Mouse (Mus musculus) natural killer cell, adult 2 months (primary cell): Measurements from ENCODE around the gene Exosc10.

ENCODE experiments used
- DNase-seq, 2 experiments: peaks; one replicate each; pipeline ENCODE4 v3.0.0; 2022; ENCODE audit warnings: low spot score in 2 of 2

The Exosc10 gene

DNA sequence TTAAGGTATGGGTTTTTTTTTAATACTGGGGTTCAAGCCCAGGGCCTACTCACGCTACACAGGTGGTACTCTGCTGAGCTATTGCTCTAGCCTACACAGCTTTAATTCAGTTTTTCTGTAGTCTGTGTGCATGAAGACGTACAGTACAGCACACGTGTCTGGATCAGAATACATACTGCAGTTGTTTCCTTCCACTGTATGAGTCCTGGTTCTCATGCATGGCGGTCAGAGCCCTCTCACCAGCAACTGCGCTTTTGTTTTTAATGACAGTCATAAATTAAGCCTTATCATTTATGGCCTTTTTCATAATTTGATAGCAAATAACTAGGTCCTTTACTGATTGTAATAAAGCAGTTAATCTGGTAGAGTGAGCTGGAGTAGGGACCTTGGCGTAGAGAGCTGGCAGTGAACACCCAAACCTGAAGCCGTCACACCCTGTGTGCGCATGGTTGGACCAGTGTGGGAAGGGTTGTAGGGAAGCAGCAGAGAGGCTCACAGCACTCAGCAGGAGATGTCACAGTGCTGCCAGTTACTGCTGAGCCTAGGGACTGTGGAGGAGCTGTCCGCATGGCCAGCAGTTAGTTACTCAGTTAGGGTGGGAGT is 12.6 kb downstream of the Exosc10 start:
- no peak for DNase-seq

- DNase-seq, result no peak
Observed at GRCm38 (mm10) chr4:148573222-148573621, 15.0 kb downstream of the Exosc10 start.

- no peak for DNase-seq
Observed at GRCm38 (mm10) chr4:148580765-148581164, 22.5 kb downstream of the Exosc10 start.

- no peak for DNase-seq
Observed at GRCm38 (mm10) chr4:148581422-148581821, 23.2 kb downstream of the Exosc10 start.

GRCm38 (mm10) chr4:148583257-148583656 is 25.0 kb downstream of the Exosc10 start:
- DNase-seq, result no peak

DNA sequence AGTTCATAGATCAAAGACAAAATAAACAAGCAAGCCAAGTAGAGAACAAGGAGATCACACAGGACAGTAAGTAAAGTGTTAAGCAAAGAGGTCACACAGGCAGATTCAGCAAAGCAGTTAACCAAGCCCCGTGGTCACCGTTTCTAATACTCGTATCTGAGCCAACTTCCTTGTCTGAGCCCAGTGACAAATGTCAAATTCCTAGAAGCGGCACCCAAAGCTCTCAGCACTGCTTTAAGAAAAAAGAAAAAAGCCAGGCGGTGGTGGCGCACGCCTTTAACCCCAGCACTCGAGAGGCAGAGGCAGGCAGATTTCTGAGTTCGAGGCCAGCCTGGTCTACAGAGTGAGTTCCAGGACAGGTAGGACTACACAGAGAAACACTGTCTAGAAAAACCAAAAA is 28.4 kb downstream of the Exosc10 start:
- no peak for DNase-seq

DNA sequence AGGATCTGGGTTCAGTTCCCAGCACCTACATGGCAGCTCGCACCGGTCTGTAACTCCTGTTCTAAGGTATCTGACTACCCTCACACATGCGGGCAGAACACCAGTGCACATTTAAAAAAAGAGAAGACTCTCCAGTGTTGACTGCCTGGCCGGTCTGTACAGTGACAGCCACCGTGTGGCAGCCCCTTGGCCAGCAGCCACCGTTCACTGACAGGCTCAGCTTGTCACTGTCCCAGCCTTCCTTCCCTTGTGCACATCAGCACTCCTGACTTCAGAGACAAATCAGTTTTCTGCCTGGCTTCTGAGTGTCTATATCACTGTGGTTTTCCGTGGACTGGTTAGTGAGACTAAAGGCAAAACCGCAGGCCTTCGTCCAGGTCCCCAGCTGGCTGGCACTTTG is 30.6 kb downstream of the Exosc10 start:
- DNase-seq, result no peak

DNA sequence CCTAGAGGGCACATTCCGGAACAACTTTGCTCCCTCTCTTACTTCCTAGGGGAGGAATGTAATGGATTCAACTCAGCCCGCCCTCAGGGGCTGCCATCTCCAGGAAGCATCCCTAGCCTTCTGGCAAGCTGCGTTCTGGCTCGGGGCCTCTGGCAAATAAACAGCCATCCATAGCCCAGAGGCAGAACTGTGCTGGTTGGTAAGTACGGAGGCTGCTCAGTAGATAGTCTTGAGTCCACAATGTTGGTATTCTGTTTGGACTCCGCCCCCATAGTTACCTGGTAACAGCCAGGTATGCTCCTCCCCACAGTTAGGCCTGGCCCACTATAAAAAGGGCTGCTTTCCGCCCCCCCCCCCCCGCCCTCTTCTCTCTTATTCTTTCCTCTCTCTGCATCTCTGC is 31.3 kb downstream of the Exosc10 start:
- DNase-seq, result no peak

GRCm38 (mm10) chr4:148590421-148591170 is 32.4 kb downstream of the Exosc10 start:
- DNase-seq, result no peak

GRCm38 (mm10) chr4:148591171-148591630 is 33.0 kb downstream of the Exosc10 start, which contains the start of gene Srm:
TSS of gene Srm (plus strand) at chr4:148591503.
- DNase-seq, result peak; percentile 91 to 94

DNA sequence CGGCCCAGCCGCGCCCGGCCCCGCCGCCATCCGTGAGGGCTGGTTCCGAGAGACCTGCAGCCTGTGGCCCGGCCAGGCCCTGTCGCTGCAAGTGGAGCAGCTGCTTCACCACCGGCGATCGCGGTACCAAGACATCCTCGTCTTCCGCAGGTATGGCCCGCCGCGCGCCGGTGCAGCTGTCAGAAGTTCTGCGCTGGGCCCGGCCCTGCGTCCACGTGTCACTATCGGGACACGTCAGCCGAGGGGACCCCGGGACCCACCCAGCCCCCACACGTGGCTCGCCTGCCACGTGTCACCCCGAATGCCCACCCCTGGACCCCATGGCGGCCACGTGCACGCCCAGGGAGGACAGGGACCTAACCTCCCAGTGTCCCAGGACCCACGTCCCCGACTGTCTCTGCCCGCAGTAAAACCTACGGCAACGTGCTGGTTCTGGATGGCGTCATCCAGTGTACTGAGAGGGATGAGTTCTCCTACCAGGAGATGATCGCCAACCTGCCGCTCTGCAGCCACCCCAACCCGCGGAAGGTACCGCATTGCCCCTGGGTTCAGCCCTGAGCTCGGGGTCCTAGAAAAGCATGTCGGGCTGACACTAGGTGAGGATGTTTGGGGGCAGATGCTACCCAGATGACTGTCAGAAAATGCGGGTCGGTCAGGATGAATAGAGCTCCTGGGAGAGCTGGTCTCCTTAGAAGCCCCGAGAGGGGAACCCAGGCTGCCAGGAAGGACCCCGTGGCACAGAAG is 33.6 kb downstream of the Exosc10 start:
- DNase-seq, result no peak

- DNase-seq, result no peak
Observed at GRCm38 (mm10) chr4:148593996-148594395, 35.8 kb downstream of the Exosc10 start.

DNA sequence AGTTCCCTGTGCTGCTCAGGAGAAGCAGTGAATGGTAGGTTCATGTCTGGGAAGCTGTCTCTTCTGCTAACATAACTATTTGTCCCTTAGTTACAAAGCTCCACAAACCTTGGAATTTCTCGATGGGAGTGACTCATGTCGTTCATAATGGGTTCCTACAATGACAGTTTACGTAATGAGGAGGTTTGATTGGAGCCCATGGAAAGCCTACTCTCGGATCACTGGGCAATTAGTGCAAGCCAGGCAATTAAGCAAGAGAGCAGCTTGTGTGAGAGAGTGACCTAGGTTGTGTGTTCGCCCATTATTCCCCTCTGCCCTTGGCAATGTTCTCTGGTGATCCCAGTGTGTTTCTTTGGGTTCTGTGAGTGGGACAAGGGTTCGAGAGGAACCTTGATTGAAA is 37.7 kb downstream of the Exosc10 start:
- DNase-seq, result no peak

DNA sequence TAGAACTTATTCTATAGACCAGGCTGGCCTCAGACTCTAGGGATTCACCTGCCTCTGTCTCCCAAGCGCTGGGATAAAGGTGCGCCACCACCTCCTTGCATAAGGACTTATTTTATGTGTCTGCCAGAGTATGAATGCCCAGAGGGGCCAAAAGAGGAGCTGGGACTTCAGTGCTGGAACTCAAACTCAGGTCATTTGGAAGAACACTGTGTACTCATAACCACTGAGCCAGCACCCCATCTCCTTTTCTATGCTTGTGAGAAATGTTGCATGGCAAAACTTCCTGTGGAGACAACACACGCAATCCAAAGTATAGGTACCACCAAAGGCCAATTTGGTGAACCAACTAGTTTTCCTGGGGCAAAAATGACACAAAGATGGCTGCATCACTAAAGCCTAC is 38.5 kb downstream of the Exosc10 start:
- no peak for DNase-seq

DNA sequence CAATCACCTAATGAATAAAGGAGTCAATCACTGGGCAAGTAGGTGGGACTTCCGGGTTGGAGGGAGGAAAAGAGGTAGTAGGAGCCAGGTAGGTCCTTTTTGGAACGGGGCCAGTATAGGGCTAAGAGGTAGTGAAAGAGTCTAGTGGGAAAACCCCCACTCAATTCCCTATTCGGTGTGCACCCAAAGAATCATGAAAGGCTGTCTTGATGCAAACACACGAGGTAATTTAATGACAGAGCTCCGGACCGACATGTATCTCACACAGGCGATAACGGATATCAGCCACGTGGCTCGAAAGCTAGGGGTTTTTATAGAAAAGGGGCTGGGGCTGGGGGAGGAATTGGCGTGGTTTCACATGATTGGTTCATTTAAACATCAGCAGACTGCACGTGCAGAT is 40.6 kb downstream of the Exosc10 start:
- DNase-seq, result no peak

DNA sequence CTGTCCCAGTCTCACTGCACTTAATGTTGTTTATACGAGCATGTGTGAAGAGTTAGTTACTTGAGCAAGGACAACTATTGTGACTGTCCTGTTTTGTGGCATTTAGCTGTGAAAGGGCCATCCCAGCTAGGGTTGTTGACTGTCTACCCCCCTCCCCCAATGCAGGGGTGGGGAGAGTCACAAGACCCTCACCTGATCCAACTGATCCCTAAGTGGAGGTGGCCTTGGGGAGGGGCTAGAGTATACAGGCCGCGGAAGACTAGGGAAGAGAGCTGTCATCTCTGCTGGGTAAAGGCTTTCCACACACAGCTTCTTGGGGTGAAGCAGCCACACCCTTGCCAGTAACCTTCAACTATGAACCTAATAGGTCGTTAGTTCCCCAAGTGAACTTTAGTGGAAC is 42.1 kb downstream of the Exosc10 start:
- DNase-seq, result no peak

GRCm38 (mm10) chr4:148601871-148602270 is 43.6 kb downstream of the Exosc10 start:
- no peak for DNase-seq

DNA sequence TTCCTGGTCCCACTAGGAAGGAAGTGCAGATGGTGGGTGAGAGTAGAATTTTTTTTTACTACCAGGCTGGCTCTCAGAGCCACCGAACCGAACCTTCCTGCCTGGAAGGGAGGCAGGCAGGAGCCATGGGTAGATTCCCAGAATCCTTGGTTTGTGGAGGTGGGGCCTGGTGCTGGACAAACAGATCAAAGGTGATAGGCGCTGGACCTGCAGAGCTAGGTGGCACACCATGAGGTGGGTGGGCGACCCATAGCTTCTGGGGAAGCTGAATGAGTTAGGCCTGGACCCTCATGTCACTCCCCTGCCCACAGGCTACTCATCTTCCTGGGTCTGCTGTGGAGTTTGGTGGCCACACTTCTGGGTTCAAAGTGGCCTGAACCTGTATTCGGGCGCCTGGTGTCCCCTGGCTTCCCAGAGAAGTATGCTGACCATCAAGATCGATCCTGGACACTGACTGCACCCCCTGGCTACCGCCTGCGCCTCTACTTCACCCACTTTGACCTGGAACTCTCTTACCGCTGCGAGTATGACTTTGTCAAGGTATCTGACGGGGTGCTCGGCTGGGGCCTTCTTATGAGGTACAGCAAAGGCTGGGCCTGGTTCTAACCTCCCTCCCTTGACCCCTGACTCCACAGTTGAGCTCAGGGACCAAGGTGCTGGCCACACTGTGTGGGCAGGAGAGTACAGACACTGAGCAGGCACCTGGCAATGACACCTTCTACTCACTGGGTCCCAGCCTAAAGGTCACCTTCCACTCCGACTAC is 44.3 kb downstream of the Exosc10 start, which contains the start of gene Masp2:
TSS of gene Masp2 (plus strand) at position 198 of the 764 bp plus-strand sequence.
- DNase-seq, result no peak

GRCm38 (mm10) chr4:148603376-148604139 is 45.3 kb downstream of the Exosc10 start:
- no peak for DNase-seq

- DNase-seq, result no peak
Observed at GRCm38 (mm10) chr4:148604141-148604540, 45.9 kb downstream of the Exosc10 start.

DNA sequence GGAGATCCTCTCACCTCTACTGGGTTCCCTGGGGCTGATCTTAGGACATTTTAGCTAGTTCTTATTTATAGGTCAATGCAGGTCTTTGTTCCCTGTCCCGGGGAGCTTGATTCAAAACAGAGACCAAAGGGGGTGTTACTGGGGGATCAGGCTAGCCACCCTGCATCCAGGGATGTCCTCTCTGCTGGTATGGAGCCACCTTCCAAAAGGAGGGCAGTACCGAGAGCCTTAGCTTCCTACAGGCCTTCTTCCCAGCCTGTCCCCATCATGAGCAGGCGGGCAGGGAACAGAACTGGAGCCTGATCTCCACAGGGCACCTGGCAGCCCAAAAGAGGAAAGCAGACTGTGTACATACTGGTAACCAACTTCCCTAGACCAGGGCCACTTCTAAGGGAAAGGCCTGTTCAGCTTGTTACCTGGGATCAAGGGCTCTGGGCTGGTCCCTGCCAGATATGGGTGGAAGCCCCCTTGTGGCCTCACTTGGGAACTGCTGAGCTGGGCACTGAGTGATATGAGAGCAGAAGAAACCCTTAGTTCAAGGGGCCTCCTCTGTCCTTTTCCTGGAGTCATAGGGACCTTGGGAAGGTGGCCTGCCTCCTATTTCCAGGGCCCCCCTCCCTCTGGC is 46.4 kb downstream of the Exosc10 start:
- peak; percentile 30 to 55 for DNase-seq
